Mouse (Mus musculus) retina, embryonic 14.5 days (tissue): ENCODE measurements around the gene Lztfl1.
"Not testable (repeated sequence)": the region's sequence is repeated elsewhere in the genome, so short reads cannot be mapped to it uniquely, and the experiment has no call there.

Experiments
- DNase-seq: peaks from one replicate; pipeline ENCODE4 v3.0.0-alpha.2; 2015; ENCODE audit warnings: low spot score

Gene Lztfl1

DNA sequence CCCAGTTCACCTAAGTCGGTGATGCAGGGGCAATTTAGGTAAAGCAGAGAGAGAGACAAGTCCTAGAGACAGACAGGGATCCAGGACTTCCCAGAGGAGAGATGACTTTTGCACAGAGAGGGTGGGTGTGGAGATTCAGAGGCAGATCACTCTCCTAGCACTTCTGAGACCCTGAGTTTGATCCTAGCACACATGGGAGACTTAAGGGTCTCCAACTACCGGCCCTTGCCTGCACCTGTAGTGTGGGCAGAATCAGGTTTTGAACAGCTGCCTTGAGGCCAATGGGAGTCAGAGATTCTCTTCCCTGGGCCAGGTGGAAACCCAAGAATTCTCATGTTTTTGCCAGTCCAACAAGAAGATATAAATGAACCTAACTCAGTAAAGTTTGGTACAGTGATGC, 38.3 kb downstream of the Lztfl1 start:
- no peak for DNase-seq

DNA sequence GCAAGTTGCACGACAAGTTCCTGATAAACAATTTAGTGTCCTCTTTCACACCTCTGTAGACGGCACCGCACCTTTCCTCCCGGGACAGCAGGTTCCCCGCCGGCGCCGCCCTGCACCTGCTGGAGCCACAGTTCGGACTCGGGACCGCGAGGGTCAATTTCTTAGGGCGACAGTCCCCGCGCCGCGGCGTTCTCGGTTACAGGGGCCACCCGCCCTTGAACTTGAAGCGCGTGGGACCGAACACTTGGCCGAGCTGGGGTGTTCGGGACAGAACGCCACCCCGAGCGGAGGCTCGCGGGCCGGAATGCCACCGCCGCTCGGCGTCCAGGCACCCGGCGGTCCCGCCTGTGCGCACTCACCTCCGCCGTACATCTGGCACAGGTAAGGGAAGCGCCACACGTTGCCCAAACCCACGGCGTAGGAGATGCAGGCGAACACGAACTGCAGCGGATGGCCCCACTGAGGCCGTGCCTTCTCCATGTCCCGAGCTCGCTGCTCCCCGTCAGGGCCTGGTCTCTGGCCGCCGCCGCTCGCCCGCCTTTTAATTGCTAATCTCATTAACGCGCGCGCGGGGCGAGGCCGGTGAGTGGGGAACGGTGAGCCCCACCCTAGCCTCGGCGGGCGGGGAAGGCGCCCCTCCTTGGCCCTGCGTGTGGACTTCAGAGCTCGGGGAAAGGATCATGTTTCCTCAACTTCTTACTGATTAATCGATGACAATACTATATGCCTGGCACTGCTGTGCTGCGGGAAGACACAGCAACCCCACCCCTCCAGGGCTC, 39.0 kb downstream of the Lztfl1 start, which contains the start of the genes Ccr9 and Slc6a20a:
TSS of gene Ccr9 (plus strand) at position 113 of the 779 bp plus-strand sequence.
TSS of gene Slc6a20a (minus strand) at position 559 of the 779 bp plus-strand sequence.
- peak; percentile 37 for DNase-seq

DNA sequence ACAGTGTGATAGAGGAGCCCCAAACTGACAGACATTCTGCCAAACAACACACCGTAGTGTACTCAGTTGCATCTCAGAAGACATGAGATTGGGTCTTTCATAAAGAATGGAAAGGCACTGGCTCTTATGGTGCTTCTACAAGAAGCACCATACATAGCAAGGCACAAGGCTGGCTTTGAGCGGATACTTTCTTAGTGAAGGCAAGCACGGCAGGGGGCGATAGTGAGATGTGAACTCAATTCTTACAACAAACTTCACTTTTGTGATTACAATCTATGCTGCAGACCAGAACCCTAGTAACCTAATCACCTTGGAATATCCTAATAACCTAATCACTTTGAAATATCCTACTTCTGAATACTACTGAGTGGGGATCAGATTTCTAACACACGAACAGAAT, 51.9 kb downstream of the Lztfl1 start:
- DNase-seq, result peak; percentile 69

GRCm38 (mm10) chr9:123659986-123660676, 57.4 kb downstream of the Lztfl1 start:
- DNase-seq, result not testable (repeated sequence)

GRCm38 (mm10) chr9:123658981-123659380, 58.5 kb downstream of the Lztfl1 start:
- no peak for DNase-seq

DNA sequence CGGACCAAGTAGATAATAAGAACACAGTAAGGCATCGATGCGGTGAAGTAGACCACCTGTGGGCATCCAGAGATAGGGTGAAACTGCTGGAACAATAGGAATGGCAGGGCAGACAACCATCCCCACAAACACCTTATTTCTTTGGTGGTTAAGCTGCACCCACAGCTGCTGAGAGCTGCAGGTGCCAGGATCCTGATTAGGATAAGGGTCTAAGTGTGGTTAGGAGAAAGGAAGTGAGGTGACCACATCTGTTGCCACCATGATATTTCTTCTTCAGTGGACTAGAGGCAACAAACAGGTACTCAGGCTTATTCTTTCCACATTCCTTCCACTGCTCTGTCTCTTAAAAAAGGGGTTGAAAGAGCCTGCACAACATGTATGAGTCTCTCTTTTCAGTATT, 60.0 kb downstream of the Lztfl1 start:
- no peak for DNase-seq

DNA sequence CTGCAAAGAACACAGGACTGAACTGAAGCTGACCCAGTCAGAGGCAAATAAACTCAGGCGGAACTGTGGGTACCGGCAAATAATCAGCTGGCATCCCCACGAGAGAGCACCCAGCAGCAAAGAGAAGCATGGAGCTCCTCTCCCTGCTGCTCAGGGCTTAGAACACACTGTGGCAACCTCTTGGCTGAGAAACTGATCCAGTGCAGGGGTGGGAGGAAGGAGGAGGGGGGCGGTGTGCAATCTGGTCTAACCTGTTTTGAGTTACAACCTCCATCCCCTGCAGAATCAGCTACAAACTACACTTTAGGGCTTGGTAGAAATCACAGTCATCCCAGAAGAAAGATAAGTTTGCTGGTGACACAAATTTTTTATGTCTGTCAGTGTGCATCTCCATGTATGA, 66.1 kb downstream of the Lztfl1 start:
- no peak for DNase-seq

- DNase-seq, result no peak
These were observed 67.5 kb downstream of the Lztfl1 start for GRCm38 (mm10) chr9:123649785-123650511.
